Mouse (Mus musculus) thymus, postnatal 4 days (tissue): ENCODE measurements around the gene Cdkn2aipnl.

Source experiments
- DNase-seq: peaks from one replicate; pipeline ENCODE4 v3.0.0; 2021

Cdkn2aipnl gene

DNA sequence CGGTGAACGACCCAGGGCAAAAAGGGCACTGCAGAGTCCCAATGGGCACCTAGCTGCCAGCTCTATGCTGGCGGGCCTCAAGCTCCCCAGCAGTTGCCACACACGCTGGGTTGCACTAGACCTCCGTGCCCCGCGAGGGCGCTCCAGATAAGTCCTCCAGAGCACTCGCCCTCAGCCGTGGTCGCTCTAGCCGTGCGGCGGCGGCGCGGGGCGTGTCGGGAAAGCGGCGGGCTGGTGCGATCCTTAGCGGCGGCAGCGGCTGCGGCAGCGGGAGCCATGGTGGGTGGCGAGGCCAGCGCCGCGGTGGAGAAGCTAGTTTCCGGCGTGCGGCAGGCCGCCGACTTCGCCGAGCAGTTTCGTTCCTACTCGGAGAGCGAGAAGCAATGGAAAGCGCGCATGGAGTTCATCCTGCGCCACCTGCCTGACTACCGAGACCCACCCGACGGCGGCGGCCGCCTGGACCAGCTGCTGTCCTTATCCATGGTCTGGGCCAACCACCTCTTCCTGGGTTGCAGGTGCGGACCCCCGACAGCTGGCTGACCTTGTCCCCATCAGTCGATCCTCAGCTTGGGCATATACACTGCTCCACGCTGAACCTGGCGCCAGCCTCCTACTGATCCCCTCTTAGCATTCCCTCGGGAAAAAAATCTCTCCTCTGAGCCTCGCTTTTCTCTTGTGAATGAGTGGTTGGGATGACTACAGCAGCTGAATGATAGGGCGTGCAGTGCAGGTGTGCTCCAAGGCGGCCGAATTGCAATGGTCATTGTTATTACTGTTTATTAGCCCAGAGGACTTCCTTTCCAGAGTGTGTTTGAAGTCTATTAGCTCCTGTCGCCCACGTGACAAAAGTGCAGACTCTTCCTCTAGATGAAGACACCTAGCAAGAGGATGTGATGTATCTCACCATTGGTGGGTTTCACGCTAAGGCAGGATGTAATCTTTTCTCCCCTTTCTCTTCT is at the start of gene Cdkn2aipnl:
Gene Cdkn2aipnl, plus strand, starts transcription at position 219 of the 959 bp plus-strand sequence.
- DNase-seq = peak; percentile 99

DNA sequence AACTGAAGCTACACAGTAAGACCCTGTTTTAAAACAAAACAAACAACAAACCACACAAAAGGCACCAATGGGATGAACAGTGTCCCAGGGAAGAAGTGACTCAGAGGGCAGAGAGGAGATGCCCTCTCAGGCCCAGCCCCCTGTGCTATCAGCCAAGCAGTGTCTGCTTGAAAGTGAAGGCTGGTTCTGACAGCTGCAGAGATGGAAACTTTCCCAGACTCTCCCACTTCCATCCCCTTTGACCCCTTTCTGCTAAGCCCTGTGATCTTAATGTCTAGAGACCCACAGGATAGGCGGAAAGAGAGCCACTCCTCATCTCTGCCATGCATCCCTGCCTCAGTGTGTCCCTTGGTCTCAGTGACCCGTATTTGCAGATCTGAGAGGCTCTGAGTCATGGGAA is 49.5 kb upstream of the Cdkn2aipnl start:
- no peak for DNase-seq

DNA sequence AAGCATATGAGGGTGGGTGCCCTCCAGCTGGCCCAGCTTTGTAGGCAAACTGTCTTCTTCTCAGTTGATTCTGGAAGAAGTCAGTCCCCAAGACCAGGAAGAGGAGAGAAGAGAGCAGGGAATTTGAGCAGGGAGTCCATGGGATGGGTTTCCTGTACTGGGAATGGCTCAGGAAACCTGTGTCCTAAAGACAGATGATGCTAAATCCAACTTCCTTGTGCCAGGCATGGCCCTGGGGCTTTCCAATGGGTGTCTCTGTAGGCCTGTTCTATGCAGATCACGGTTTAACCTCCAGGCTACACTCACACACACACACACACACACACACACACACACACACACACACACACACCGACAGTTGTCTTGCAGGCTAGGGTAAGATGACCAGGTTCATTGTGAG is 48.9 kb upstream of the Cdkn2aipnl start:
- no peak for DNase-seq

DNA sequence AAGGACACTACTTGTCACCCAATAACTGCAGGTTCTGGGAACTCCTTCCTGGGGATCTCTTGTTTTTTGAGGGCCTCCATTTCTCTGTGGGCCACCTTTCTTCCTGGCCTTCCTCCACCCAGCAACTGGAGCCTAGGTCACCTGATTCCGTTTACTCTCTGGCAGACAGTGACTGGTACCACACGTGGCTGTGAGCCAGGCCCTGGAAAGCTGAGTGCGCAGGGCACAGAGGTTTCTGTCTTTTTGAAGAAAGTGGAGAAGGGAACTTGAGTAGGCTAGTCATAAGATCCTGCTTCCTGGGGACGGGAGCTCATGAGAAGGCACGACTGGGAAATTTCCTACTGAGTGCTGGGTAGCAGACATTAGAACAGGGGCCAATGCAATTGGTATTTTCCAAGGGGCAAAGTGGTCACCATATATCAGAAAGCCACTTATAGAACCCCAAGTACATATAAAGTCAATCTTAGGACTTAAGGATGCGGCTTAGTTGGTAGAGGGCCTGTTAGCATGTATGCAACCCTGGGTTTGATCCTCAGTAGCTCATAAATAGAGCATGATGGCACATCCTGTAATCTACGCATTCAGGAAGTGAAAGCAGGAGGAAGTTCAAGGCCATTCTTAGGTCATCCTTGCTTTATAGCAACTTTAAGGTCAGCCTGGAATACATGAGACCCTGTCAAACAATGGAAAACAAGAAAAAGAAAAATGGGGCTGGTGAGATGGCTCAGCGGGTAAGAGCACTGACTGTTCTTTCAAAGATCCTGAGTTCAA is 45.9 kb upstream of the Cdkn2aipnl start:
- DNase-seq = no peak

DNA sequence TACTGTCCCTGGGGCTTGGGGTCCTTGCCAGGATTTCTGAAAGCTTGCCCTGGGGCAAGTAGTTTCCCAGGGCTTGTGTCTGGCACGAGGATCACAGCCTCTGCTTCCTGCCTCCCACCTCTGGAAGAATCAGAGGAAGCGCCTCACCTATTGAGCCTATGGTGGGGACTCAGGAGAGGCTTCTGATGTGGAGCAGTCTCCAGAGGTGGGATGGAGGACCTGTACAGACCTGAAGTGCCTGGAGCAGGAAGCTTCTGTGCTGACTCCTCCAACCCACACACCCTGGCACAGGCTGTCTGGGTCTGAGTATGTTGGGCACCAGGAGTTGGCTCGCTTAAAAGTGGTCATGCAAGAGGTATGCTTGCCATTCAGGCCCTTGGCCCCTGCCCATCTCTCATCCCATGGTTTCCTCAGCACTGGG is 45.0 kb upstream of the Cdkn2aipnl start:
- DNase-seq = no peak

DNA sequence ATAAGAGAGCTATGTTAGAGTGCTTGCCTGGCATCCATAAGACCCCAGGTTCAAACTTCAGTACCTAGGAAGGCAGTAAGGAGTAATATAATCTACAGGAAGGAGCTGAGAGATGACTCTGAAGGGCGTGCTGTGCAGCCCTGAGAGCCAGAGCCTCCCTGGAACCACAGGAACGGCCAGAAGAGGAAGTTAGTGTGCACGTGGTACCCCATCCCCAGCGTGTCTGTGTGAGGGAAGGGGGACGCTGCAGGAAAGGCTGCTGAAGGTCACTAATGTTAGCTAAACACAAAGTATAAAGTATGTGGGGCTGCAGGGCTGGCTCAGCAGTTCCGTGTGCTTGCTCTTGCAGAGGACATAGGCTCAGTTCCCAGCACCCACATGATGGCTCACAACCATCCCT is 41.9 kb upstream of the Cdkn2aipnl start:
- DNase-seq = no peak

DNA sequence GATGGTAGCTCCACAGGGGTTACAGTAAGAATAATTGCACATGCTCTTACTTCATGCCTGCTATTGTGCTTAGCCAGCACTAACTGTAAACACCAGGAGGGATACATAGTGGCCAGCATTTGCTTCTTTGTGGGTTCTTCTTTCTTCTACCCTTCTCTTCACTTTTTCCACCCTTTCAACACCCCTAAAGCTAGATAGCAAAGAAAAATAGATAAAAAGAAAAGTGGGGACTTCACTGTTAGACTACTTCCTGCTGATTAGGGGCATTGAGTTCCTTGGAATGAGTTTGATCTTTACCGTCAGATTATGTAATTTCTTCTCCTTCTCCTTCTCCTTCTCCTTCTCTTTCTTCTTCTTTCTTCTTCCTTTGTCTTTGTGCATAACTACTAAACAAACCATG is 41.1 kb upstream of the Cdkn2aipnl start:
- DNase-seq = no peak

DNA sequence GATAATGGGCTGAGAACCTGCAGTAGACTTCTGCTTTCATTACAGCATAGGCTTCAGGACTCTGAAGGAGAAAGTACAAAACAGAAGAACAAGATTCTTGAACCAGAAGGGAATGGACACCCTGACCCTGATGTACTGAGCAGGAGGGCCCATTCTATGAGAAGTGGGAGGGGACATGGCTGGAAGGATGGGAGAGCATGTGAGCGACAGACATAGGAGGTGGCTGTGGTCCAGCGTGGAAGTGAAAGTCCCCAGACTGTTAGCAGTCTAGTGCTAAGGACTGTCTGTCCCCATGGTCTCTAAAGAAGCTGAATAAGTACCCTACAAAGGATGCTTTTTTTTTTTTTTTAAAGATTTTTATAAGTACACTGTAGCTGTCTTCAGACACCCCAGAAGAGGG is 40.4 kb upstream of the Cdkn2aipnl start:
- DNase-seq = no peak

DNA sequence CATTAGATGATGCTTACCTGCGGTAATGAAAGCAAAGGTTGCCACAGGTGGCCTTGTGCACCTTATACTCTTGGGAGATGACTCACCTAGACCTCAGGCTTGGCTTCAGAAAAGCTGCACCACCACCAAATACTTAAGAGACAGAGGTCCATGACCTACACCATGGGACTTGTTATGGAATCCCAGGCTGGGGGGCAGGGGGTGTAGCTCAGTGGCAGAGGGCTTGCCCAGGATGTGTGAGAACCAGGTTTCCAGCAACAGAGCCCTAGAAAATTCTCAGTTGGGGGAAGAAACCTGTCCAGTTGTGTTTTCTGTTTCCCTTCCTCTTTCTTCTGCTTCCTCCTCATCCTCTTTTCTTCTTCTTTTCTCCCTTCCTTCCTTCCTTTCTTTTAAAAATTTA is 36.3 kb upstream of the Cdkn2aipnl start:
- DNase-seq = no peak

DNA sequence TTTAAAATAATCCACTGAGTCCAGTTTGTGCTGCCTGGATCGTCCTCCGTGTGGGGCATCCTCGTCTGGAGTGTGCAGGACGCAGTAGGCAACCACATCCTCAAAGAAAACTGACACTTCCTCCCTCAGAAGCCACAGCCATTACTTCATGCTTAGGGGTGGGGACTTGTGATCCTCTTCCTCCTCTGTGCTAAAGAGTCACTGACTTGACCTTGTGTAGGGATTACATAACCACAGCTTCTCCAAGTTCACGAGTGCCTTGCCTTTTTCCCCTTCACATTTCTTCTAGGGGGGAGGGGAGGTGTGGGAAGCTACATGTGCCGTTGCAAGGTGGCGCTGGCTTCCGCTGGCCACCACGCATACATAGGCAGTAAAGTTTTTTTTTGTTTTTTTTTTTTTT is 35.7 kb upstream of the Cdkn2aipnl start:
- DNase-seq = no peak

DNA sequence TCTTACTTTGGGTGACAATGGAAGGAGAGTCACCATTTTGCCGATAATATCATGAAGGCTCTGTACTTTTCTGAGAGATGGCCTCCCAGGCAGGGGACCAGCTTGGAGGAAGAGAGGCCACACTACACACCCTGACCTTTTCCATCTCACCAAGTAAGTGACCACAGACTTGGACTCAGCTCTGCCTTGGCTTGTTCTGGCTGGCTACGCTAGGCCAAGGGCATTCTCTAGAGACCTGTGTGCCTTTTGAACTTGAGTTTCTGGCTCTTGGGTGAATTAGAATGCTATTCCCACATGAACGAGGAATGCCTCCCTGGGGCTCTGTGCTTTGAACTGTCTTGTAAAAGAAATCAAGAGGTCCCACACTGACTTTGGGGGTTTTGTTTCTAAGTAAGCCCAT is 33.2 kb upstream of the Cdkn2aipnl start:
- no peak for DNase-seq

DNA sequence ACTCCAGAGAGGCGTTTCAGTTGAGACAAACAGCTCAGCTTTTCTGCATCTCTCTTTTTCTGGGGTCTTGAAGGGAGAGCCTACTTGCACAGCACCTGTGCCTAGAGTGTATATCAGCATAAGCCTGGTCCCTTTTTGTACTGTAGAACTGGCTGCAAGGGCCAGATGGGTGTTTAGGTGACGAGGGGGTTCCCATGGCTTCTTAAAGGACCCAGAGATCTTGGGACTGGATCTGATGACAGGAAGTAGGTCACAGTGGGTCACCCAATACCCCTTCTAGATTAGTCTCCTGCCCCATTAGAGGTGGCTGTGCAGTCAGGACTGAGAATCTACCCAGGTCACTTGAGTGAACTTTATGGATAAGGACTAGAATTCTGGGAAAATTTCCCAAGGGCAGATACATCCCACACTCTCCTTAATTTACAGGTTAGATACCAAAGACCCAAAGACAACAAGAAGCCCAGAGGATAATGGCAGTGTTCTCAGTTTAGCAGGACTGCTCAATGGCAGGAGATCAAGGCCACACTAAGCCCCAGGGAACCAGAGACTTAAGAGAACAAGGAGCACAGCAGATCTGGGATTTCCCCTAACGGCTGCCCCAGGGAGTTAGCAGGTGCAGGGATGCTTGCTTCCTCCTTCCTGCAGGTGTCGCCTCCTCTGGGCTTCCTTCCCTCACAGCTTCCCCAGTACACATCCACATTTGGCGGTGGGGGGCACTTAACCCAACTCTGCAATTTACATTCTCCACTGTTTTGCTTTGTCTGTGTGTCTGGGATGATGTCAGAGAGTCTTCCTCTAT is 31.6 kb upstream of the Cdkn2aipnl start:
- peak; percentile 73 for DNase-seq

DNA sequence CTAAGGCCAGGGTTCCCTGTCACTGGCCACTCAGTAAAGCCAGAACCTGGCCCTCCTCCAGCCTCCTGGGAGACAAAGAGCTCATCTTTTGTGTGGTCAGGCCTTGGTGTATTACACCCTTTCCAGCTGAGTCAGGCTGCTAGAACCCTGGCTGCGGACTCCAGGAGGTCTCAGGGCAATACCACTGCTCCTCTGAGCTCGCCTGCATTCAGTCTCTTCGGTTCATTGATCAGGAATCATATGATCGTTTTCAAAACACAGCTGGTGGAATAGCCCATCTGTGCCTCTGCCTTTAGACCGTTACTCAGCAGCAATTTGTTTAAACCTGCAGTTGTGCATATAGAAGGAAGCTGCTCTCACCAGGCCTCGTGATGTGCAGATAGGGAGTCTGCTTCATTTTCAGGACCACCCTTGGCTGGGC is 30.1 kb upstream of the Cdkn2aipnl start:
- no peak for DNase-seq

DNA sequence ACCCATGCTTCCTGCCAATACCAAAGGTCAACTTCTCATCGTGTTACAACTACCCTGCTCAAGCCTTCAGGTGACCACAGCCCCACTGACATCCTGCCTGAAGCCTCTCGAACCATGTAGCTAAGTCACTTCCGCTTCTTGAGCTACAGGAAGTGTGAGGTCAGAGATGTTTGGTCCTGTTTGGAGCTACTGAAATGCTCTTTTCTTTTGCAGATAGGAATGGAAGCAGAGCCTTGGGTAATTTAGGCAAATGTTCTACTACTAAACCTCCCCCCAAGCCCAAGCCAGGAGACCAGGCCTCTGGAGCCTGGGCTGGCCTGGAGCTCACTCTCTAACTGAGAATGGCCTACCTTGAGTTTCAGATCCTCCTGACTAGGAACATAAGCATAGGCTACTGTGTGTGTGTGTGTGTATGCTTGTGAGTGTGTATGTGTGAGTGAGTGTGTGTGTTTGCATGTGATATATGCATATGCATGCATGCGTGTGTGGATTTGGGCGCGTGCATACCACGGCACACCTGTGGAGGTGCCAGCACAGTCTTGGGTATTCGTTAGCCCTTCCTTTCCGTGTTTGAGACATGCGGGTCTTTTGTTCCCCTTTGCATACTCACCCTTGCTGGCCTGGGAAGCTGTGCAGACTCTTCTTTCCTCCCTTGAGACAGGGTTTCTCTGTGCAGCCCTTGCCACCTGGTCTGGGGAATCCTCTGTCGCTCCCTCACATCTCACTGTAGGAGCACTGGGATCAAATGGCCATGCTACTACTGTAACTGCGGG is 28.5 kb upstream of the Cdkn2aipnl start:
- peak; percentile 56 for DNase-seq

DNA sequence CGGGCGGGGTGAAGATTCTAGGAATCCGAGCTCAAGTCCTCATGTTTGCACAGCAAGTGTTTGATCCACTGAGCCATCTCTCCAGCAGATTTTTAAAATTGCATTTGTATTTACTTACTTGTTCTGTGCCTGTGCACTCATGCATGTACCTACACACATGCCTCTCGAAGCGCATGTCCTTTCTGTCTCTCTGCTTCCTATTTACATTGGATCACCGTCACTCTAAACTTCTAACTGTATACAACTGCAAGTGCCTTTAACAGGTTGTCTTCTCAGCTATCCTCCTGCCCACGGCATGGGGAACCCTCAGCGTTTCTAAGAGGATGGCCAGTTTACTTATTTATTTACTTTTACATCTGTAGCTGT is 27.9 kb upstream of the Cdkn2aipnl start:
- DNase-seq = no peak

DNA sequence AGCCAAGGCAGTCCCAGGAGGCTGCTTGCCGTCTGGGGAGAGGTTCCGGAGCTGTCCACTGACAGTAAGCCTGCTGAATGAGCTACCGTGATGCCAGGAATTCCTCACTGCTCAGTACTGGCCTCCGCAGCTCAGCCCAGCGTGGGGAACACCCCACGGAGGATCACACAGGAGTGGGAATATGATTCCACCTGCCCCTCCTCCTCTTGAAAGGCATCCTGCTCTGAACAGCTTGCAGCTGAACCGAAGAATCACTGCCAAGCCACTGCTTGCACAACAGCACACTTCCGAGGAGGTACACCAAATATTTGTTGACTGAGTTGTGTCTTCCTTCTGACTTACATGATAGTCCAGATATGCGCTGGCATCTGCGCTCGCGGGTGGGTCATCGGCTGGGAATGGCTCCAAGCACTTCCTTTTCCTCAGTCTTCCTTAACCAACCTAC is 26.9 kb upstream of the Cdkn2aipnl start:
- no peak for DNase-seq

DNA sequence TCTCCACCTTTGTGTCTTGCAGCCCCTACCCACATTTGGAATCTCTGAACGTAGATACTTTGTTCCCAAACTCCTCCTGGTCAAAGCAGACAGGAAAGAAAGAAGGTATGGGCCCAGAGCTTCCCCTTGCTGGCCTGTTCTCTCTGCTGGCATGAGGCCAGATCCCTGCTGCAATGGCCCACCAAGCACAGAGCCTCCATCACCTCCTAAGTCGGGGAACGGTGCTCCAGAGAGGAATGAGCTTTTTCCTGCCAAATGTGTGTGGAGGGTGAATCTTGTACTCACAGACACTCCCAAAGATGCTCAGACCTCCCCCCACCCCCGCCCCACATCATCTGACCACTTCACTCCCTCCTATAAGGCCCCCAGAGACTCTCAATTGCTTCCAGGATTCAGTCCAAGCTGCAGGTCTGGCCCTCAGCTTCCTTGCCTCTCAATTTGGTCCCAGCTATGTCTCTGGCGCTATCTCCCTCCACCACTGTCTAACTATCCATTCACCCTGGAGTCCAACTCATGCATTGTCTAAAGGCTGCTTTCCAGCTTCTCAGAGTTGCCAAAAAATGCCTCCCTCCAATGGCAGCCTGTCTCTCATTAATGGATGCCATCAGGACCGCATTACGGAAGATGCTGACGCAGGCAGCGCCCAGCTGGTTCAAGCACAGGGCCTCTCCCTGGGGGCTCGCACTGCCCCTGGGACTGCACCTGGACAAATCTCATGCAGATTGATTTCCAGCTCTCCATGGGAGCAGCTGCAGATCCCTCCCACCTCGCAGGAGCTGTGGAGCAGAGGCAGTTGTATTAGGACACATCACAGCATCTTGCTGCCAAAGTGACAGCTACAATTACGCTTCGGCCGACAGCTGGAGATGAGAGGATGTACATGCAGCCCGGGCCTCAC is 24.6 kb upstream of the Cdkn2aipnl start:
- no peak for DNase-seq

DNA sequence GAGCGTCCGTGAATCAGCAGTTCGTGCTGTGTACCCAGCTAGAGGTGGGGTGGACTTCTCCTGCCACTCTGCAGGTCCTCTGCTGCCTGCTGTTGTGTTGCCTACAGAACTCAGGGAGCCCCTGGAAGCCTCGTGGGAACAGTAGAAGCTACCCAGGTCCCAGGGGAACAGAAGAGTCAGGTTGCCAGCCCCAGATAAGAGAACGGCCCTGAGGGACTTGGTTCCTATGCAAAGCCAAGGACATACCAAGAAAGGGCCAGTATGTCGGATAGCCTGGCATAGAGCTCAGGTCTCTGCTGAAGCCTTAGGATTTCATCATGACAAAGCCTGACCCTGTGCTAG is 24.0 kb upstream of the Cdkn2aipnl start:
- DNase-seq = peak; percentile 38

DNA sequence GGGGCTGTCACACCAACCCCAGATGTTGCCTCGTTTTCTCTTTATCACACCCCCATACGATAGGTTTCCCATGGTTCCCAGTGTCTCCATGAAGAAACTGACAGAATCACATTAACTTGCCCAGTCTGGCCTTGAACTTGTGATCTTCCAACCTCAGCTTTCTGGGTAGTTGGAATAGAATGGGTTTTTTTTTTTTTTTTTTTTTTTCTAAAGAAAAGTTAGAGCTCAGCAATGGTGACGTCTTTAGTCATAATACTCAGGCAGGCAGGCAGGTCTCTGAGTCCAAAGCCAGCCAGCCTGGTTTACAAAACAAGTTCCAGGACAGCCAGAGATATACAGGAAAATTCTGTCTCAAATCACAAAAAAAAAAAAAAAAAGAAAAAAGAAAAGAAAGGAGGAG is 23.2 kb upstream of the Cdkn2aipnl start:
- DNase-seq = no peak

DNA sequence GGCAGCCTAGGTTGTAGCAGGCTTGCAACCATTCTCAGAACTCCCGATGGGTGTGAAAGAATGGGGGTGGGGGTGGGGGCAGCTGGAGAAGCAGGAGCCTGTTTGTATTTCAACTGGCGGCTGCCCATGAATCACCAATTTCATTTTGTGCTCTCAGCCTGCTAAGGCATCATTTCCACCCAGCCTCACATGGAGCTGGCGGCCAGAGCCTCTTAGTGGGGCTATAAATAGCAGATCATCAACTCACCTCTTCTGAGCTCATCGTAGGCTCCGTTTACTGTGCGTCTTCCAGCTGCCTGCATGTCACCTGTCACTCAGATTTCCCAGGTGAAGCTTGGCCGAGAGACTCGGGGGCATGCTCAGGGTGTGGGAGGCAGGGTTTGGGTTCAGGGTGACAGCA is 21.9 kb upstream of the Cdkn2aipnl start:
- peak; percentile 51 for DNase-seq

DNA sequence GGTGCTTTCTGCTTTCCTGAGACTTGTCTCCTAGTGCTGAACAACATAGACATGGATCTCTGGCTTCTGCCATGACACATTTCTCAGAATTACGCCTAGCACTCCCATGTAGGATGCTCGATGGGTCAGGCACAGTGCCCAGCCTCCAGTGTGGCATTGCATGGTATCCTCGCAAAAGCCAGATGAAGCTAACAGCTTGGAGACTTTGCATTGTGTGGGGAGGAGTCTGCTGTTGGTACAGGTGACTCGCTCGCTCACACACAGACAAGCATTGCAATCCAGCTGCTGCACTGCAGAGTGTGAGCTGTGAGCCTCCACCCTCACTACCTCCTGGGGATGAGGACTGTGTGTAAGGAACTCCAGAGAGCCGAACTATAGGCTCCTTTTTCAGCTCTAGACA is 21.3 kb upstream of the Cdkn2aipnl start:
- DNase-seq = peak; percentile 47
